Mouse (Mus musculus): ENCODE results near the gene Lrp6.

- TF ChIP-seq CTCF (IDR thresholded peaks at IDR 0.05; ENCODE audit: low read depth) (no peak), EP300 (IDR thresholded peaks at IDR 0.05; ENCODE audit: low read depth) (no peak)
These were observed 23.2 kb downstream of the Lrp6 start for GRCm38 (mm10) chr6:134543607-134544006.

Data from heart, postnatal 0 days (tissue).